19 mouse cellular contexts compared by ENCODE assay signal in genomic region chr10:67917356-67917755, GRCm38 (mm10). TPM values are rescaled to one million over a fixed set of nuclear protein-coding genes. Genes with fewer than 3 reads are reported as not detected.
"Had no signal": no experiment of that assay in that cellular context is flagged by ENCODE, and none has a peak within 500 bp of the region (broad histone marks: within the 10 kb centered on the region; RNA-seq: fewer than 3 reads in every experiment).

No protein-coding gene starts in this region.

- ATAC-seq: liver, postnatal 0 days; lung, postnatal 0 days; midbrain, embryonic 13.5 days had no signal

- H3K36me3 ChIP-seq: lung, embryonic 15.5 days; midbrain, embryonic 13.5 days; midbrain, embryonic 15.5 days; neural tube, embryonic 12.5 days; stomach, embryonic 15.5 days had no signal

- H3K27ac ChIP-seq: lung, embryonic 15.5 days; macrophage; midbrain, embryonic 13.5 days; midbrain, embryonic 15.5 days; neural tube, embryonic 12.5 days; stomach, embryonic 15.5 days; stomach, postnatal 0 days had no signal

- H3K4me1 ChIP-seq: lung, embryonic 15.5 days; neural tube, embryonic 12.5 days; stomach, embryonic 15.5 days had no signal

- H3K9ac ChIP-seq: liver, postnatal 0 days; lung, embryonic 15.5 days; midbrain, embryonic 13.5 days; midbrain, embryonic 15.5 days; neural tube, embryonic 12.5 days; stomach, embryonic 15.5 days had no signal

- DNase-seq: liver, postnatal 0 days; lung, adult 2 months; lung, postnatal 14 days; lung, postnatal 36 days; right cerebral cortex, postnatal 14 days; thymus, adult 2 months; thymus, postnatal 25 days; thymus, postnatal 4 days had no signal

- H3K9me3 ChIP-seq: lung, embryonic 15.5 days; midbrain, embryonic 13.5 days; neural tube, embryonic 12.5 days; stomach, embryonic 15.5 days had no signal

- H3K4me3 ChIP-seq: lung, embryonic 15.5 days; megakaryocyte, embryonic 14.5 days; midbrain, embryonic 13.5 days; midbrain, embryonic 15.5 days; neural tube, embryonic 12.5 days; stomach, embryonic 15.5 days had no signal

- H3K27me3 ChIP-seq: lung, embryonic 15.5 days; neural tube, embryonic 12.5 days; stomach, embryonic 15.5 days had no signal

- H3K4me2 ChIP-seq: lung, embryonic 15.5 days; midbrain, embryonic 11.5 days; midbrain, embryonic 13.5 days; midbrain, embryonic 15.5 days; neural tube, embryonic 12.5 days; stomach, embryonic 15.5 days had no signal

RNA-seq across cellular contexts. Expression of gene Zfp365, which starts 4.9 kb away (rescaled TPM):
- total RNA-seq: megakaryocyte progenitor cell, adult 5-6 weeks had no signal
